Mouse (Mus musculus): ENCODE results near the gene Ing5. TPM values are rescaled to one million over a fixed set of nuclear protein-coding genes. Genes with fewer than 3 reads are reported as not detected.

Gene Ing5
- polyA plus RNA-seq, 1 experiment from 2014 or later, result 20.9 TPM

Other genes with a start within 250 kb of the Ing5 start
- 196 and 197 TPM in 2 replicates for gene Stk25, start 145.3 kb upstream of the Ing5 start, polyA plus RNA-seq (2016; fragmentation: Nextera tagmentation; extraction: Ambion mirVana)
- 34.2 and 38.8 TPM in 2 replicates for gene Bok, start 118.3 kb upstream of the Ing5 start, polyA plus RNA-seq (2016; fragmentation: Nextera tagmentation; extraction: Ambion mirVana)
- gene Atg4b, start 52.5 kb upstream of the Ing5 start, polyA plus RNA-seq (2016; fragmentation: Nextera tagmentation; extraction: Ambion mirVana), result 101 and 102 TPM in 2 replicates
- 53.2 and 57.4 TPM in 2 replicates for gene Thap4, start 49.1 kb upstream of the Ing5 start, polyA plus RNA-seq (2016; fragmentation: Nextera tagmentation; extraction: Ambion mirVana)
- 272 and 277 TPM in 2 replicates for gene Dtymk, start 2.0 kb upstream of the Ing5 start, polyA plus RNA-seq (2016; fragmentation: Nextera tagmentation; extraction: Ambion mirVana)
- 17.2 and 17.3 TPM in 2 replicates for gene D2hgdh, start 20.9 kb downstream of the Ing5 start, polyA plus RNA-seq (2016; fragmentation: Nextera tagmentation; extraction: Ambion mirVana)
- gene Gal3st2, start 57.3 kb downstream of the Ing5 start, polyA plus RNA-seq (2016; fragmentation: Nextera tagmentation; extraction: Ambion mirVana), result 0.06 TPM in 1 of 2 replicates, not detected in the other
- gene Gal3st2b, start 114.3 kb downstream of the Ing5 start, polyA plus RNA-seq (2016; fragmentation: Nextera tagmentation; extraction: Ambion mirVana), result not detected in 2 replicates
- gene Gal3st2c, start 186.5 kb downstream of the Ing5 start, polyA plus RNA-seq (2016; fragmentation: Nextera tagmentation; extraction: Ambion mirVana), result not detected in 2 replicates
- gene Neu4, start 216.5 kb downstream of the Ing5 start, polyA plus RNA-seq (2016; fragmentation: Nextera tagmentation; extraction: Ambion mirVana), result not detected in 2 replicates
- gene Pdcd1, start 248.6 kb downstream of the Ing5 start, polyA plus RNA-seq (2016; fragmentation: Nextera tagmentation; extraction: Ambion mirVana), result not detected in 2 replicates